Mouse (Mus musculus) T-cell, adult 2 months (primary cell): ENCODE results near the gene Nagpa.

ENCODE experiments used
- DNase-seq: peaks from one replicate; pipeline ENCODE4 v3.0.0; 2022; ENCODE audit warnings: low spot score

Nagpa gene

DNA sequence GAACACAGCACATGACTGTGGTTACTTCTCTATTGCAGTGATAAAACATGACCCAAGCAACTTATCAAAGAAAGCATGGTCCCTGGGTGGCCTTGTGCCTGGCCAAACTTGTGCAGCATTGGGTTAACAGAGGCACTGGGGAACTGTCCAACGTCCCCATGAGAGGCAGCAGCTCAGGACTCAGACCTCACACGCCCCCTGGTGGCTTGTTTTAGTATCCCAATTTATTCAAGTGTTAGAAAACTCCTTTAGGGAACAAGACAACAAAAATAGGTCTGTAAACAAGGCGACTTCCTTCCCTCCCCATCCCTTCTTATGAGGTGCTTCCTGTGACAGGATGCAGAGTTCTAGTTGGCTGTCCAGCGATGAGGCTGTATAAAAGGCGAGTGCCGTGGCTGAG is 8.7 kb downstream of the Nagpa start:
- peak; percentile 7 for DNase-seq

DNA sequence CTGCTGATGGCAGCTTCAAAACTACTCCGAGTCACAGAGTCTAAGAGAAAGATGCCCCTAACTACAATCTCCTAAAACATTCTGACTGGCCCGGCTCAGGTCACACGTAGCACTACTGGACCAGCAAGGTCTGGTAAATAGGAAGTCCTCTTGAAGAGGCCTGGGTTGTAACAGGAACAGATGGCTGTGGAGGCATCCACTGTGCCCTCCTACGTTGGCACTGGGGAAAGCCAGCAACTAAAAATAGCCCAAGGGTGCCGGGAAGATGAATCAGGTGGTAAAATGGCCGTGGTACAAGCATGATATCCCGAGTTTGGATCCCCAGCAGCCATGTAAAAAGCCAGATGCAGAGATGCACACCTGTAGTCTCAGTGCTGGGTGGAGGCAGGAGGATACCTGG is 17.6 kb downstream of the Nagpa start:
- DNase-seq = no peak

DNA sequence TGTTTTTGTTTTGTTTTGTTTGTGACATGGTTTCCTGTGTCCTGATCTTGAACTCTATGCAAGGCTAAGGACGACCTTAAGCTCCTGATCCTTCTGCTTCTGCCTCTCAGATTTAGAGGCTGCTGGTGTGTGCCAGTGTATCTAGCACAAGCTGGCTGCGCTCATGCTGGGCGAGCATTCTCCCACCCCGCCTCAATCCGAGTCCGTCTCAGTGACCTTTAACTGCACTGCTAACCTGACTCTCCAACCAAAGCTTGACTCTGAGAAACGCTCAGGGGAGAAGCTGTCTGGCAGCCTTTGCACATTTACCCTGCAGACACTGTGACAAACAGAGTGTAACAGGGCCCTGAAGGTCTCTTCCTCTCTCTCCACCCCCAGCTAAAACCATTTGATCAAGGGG is 18.1 kb downstream of the Nagpa start:
- no peak for DNase-seq

DNA sequence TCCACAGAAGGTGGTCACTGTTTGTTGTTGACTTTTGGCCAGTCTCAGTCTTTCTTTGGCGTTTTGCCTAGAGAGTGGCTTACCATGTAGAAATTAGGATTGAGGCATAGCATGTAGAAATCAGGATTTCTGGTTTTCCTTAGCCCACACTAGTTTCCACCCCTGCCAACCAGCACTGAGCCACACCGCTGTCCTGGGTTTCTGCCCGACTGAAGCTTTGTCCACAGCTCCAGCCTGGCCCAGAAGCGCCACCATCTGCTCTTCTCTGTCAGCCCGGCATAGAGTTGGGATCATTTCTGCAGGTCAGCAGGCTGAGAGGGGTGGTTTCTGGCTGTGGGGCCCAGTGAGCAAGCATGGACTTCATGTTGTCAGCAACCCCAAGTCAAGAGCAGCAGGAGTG is 18.9 kb downstream of the Nagpa start:
- DNase-seq = no peak

DNA sequence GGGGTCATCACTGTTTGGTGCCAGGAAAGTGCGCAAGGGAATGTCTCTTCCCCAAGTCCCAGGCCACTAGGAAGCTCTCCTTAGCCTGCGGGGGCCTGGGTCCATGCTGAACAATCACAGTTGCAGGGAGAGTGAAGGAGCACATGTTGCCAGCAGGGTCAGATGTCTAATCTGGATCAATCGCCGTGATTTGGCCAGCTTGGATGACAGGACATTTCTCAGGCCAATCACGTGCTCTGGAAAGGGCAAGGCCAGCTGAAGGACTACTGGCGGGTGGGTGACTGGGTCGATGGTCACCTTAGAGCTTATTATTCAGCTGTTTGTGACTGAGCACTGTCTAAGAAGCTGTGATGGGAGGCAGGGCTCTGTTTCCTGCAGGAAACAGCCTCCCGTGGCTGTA is 19.7 kb downstream of the Nagpa start:
- no peak for DNase-seq

DNA sequence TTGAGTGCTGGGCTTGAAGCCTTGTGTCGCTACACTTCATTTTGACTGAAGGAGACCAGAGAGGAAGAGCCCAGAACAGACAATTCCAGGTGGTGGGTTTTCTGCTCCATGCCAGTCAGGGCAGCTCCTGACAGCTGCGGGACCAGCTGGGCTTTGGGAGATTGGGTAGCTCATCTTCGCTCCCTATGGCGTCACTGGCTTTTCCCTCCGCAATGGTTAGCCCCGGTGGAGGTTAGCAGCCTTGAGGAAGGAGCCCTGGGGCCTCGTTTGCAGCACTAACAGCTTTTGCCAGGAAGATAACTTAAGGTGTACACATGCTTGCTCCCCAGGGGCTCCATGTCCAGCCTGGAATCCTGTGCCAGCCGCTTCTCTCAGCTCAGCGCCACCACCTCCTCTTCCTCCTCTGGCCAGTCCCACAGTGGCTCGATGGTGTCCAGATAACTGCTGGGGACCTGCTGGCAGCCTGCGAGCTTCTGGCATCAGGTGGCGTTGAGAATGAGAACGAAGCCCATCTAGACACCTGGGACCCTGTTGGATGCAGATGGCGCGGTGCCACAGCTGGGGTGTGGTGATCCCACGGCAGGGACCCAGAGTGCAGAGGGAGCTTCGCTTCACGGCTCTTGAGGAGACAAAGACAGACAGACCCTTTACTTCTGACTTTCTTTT is 20.4 kb downstream of the Nagpa start:
- no peak for DNase-seq

DNA sequence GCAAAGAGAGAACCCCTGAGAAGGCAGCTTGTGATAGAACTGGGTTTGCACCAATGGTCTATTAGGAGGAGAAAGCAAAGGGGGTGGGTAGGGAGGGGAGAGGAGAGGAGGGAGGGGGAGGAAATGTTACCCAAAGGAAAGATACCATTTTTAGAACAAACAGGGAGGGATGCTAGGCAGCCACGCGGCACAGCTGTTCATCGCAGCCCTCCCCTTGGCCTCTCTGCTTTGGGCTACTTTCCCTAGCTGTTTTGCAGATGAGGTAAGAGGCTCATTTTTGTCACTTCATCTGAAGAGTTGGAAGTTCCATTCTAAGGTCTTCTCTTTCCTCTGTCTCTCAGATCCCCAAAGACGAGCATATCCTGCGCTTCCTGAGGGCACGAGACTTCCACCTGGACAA is 31.2 kb downstream of the Nagpa start:
- DNase-seq = no peak

DNA sequence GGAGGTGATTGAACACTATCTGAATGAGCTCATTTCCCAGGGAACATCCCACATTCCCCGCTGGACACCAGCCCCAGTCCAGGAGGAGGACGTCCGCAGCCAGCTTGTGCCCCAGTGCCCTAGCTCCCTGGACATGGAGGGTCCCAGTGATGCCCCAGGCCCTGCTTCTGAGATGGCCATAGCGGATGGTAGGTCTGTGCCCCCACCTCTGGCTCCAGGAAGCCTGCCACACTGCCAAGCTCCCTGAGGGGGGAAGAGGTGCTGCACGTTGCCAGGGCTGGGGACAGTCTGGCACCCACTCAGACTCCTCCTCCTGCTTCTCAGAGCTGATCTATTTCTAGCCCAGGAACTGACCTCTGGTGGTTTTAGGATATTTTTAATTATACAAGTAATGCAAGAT is 35.0 kb downstream of the Nagpa start:
- DNase-seq = no peak

DNA sequence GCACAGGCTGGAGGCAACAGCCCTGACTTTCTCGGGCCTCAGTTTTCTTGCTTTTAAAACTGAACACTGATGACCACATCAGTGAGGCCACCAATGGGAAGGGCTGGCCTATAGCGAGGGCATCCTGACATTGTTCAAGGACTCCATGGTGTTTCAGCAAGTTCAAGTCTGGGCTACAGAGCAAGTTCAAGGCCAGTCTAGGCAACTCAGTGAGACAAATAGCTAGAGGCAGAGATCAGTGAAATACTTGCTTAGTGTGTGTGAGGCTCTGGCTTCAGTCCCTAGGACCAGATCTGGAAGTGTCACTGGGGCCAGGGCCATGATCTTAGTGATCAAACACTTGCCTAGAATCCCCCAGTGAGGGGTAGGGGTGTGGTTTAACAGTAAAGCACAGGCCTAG is 35.8 kb downstream of the Nagpa start:
- no peak for DNase-seq

DNA sequence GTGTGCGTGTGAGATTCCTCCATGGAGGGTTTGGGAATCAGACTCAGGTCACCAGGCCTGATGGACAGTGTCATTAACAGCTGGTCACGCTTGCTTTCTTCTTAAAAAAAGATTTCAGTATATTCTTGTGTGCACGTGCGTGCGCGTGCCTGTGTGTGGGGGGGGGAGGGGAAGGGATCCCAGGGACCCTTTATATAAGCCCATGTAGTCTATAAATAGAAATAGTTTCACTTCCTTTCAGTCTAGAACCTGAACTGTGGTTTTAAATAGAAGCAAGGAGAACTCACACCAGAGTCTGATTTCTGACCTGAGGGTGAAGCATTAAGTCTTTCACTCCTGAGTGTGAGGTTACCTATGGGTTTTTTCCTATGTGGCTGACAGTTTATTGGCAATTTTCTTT is 39.5 kb downstream of the Nagpa start:
- DNase-seq = no peak

DNA sequence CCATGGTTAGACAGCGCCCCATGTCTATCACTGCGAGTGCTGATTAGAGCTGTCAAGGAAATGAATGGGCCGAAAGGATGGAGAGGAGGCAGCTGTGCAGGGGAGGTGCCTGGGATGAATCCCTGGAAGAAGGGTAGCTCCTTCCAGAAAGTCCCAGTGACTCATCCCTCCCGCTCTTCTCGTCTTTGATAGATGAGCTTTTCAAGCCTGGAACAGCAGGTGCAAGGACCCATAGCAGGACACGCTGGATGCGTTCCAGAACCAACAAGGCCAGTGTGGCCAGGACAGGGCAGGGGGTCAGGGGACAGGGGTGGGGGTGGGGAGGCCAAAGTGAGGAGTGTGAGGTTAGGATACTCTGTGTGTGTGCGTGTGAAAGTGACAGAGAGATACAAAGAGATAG is 44.6 kb downstream of the Nagpa start:
- no peak for DNase-seq

DNA sequence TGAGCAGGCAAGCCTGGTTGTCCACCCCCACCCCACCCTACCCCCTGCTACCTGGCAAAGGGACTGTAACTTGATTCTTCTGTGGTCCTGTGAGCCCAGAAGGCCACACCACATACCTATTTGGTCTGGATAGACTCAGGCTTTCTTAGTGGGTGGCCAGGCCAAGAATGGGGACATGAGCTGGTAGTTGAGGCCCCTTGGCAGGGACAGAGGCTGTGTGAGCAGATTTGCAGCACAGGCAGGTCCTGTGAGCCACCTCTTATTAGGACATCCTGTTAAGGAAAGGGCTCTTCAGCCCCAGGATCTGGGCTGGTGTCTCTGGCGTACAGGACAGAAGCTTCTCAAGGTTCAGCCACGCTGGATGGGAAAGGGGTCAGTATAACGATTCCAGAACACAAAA is 46.7 kb downstream of the Nagpa start:
- DNase-seq = no peak

DNA sequence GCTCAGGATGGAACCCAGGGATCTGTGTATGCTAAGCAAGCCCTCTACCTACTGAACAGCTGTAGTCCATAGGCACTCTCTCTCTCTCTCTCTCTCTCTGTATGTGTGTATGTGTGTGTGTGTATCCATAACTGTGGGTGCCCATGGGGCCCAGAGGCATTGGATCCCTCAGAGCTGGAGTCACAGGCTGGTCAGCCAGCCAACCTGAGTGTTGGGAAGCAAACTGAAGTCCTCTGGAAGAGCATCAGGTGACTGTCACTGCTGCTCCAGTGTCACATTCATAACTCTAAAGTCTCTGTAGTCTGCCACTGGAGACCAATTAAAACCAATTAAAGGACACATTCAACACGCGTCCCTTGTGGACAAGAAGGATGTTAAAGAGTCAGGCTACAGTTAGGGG is 47.3 kb downstream of the Nagpa start:
- DNase-seq = no peak

DNA sequence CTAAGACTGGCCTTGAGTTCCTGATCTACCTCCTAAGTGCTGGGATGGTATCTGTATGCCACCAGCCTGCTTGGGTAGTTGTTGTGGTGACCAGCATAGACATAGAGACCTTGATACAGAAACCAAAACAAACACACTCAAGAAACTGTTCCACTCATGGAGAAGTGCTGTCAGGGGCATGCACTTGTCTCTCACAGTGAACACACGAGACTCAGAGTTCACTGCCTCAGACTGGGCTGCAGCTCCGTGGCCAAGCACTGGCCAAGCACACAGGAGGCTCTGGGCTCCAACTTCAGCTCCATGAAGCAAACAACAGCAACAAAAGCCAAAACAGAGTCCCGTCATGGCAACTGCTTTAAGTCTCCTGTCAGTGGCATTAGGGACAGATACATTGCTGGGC is 48.8 kb downstream of the Nagpa start:
- no peak for DNase-seq

DNA sequence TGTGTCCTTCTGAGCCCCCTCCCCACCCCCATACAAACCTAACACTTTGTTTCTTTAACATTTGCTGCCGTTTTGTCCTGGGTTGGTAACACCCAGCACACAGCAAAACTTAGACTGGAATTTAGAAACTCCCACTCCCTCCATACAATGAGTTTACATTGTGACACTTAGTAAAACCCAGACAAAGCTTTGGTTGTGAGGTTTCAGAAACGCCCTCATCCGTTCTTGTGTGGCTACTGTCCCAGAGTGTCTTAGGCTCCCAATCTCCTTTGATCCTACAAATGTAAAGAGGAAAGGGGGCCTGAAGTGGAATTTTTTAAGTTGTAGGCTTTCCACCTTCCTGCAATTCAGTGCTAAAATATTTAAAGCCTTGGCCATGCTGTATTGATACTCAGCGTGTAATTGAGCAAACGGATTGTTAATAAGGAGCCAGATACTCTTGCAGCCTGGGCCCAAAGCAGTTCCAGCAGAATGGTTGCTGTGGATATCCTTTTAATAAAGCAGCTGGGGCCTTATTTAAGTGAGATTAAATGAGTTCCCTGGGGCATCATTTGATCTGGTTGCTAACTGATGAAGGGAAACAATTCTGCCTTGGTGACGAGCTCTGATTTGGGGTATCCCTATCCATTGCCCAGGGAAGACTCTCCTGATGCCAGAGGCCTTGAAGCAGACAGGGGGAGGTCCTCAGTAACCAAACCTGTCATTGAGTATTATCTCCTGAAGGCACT is 50.3 kb downstream of the Nagpa start:
- no peak for DNase-seq

DNA sequence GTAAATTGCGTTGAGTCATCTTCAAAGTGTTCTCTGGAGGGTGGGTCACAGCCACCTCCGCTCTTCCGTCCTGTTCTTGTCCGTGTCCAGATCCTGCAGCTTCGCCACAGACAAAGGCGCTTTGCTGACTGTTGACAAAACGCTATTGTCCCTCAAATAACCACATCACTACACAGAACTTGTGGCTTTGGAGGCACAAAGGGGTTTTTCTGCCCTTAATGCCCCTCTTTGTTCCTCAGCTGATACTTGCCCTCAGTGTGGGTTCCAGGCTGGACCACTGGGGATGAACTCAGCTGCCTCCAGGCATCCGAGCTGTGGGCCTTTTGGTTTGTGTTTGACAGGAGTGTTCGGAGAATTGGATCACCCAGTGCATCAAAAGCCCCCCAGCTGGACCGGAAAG is 53.3 kb downstream of the Nagpa start:
- no peak for DNase-seq

DNA sequence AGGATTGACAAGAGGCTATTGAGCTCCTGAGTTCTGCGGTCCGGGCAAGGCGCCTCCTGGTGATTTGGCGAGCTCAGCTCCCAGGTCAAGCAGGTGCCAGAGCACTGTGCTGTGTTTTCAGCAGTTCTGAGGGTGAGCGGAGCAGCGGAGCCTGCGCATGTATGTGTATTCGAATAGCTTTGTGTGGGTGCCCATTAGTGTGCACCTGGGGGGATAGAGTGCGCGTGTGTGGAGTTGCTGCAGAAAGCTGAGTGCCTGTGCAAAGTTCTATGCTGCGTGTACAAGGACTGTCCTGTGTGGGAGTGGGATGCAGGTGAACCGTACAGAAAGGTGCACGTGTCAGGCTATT is 56.8 kb downstream of the Nagpa start, which contains the start of gene Sec14l5:
Gene Sec14l5 (plus strand): TSS at position 73 of the 349 bp plus-strand sequence.
- no peak for DNase-seq

DNA sequence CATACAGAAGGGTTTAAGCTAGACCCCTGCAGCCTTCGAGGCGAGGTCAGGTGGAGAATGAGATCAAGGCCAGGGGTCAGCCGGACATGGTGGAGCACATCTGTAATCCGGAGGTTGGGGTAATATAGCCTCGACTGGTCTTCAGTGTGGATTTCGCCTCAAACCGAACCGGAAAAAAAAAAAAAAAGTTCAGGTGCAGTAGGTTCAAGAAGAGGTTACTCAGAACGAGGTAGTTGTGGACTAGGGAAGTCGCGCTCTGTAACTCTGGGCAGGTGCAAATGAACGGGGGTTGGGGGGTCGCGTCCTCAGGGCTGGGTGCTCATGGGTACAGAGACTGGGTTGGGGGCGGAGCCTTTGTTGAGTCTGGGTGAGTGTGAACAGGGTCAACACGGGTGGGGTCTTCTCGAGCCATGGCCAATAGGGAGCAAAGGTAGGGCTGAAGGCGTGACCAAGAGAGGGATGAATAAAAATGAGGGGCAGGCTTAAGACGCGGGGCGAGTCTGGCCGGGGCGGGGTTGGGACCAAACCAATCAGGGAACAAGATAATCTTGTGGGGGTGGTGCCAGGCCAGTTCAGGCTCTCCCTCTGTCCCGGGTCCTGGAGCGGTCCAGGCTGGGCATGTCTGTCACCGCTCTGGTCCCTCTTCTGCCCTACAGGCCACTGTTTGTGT is 57.3 kb downstream of the Nagpa start:
- DNase-seq = no peak

DNA sequence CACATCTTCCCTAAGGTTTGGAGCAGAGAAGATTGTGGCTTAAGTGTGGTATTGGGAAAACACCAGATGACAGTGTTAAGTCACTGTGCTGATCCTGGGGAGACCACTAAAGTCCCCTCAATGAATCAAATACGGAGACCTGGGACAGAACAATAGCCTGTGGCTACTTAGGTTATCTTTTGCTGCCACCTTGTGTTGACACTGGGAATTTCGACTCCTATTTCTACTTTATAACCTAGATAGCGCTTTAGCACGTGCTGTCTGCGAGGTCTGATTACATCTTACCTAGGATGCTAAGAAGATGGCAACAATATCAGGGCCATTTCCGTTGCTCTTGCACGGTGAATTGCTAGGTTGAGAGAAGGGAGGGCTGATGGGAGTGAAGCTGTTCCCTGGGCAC is 58.2 kb downstream of the Nagpa start:
- DNase-seq = peak; percentile 51
